Mouse (Mus musculus) retina, postnatal 1 day (tissue): ENCODE measurements around the gene Ldb1.

Source experiments
- DNase-seq: peaks from one replicate; pipeline ENCODE4 v3.0.0-alpha.2; 2012

The Ldb1 gene

DNA sequence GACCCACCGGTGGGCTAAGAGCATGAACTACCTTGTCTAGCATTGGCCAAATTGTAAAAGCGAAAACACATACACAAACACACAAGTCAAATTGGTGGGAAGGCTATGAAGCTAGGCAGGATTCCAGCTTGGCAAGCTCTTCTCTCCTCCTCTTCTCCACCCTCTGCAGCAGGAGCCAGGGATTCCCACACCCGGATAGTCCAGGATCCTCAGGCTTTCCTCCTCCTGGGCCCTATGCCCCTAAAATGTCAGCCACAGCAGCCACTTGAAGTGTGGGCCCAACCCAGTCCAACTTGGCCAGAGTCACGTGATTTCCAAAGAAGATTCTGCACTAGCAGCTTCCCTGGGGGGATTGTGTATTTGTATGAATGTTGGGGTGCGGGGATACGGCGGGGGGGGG, 1.6 kb downstream of the Ldb1 start:
- DNase-seq = no peak

DNA sequence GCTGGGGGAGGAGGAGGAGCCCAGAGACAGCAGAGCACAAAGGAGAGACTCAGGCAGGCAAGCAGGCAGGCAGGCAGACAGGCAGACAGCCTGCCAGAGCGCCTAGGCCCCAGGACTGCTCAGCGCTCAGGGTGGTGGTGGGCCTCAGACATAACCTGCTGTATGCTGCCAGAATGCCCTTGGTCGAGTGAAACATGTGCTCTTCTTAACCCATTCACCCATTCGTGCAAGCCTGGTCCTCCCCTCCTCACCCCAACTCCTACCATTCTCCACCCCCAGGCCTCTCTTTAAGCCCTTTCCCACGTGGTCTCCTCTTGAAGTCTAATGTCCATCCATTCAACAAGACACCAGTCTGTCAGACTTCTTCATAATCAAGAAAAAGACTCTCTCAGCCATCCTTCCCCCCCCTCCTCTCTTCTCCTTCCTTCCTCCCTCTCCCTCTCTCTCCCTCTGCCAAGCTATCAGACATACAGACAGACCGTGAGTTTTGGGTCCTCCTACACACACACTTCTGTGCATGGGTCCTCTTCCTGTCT, 2.5 kb downstream of the Ldb1 start:
- DNase-seq = peak; percentile 92

- peak; percentile 98 for DNase-seq
Measured at GRCm38 (mm10) chr19:46041933-46042475, 3.0 kb downstream of the Ldb1 start.

DNA sequence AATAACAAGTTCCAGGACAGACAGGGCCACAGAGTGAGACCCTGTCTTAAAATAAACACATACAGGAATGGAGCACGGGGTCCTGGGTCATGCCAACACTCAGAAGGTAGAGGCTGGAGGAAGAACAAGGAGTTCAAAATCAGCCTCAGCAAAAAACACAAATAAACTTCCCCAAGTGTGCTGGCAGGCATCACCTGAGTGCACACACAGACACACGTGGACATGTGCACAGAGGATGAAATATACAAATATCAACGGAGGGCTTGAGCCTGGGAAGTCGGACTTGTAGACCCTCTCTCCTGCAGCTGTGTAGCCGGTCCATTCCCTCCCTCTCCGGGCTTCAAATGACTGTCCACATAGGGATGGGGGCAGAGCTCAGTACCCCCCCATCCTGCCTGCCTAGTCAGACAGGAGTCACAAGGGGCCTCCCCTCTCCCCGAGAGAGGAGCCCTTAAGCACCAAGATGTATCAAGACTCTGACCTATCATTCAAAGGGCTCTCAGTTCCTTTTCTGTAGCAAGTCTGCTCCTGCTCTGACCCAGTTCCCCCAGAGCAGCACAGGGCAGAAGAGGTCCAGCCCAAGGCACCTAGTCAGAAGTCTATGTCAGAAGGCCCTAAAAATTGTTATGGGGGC, 3.6 kb downstream of the Ldb1 start:
- DNase-seq = no peak

DNA sequence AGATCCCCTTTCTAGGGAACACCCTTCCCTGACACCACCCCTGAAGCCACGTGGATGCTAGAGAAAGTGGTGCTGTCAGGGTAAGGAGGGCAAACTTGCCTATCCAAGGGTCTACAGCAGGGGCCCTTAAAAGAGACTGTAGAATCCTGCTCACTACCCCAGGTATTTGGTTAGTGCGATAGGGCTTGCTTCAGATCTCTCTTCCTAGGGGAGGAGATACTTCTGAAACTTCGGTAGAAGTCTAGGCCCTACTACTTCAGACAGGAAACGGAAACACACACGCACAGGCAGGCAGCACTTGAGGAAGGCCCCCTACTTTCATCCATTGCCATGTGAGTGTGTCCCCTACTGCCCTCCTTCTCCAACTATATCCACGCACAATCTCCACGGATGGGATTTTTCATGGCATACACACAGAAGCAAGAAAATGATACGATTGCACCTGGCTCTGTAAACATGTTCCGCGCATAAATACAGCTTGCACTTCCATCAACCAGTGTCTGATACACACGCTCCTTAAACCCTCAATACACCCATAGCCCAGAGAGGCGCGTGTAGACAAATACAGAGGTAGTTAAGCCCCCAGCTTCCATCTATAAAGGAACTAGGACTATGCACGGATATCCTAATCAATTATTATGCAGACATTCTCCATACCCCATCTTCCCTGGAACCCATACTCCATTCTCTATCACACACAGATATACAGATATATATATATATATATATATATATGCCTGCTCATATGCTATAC, 4.7 kb downstream of the Ldb1 start:
- DNase-seq = no peak

GRCm38 (mm10) chr19:46039478-46039877, 5.5 kb downstream of the Ldb1 start:
- DNase-seq = peak; percentile 98

GRCm38 (mm10) chr19:46038851-46039260, 6.2 kb downstream of the Ldb1 start:
- DNase-seq = no peak

DNA sequence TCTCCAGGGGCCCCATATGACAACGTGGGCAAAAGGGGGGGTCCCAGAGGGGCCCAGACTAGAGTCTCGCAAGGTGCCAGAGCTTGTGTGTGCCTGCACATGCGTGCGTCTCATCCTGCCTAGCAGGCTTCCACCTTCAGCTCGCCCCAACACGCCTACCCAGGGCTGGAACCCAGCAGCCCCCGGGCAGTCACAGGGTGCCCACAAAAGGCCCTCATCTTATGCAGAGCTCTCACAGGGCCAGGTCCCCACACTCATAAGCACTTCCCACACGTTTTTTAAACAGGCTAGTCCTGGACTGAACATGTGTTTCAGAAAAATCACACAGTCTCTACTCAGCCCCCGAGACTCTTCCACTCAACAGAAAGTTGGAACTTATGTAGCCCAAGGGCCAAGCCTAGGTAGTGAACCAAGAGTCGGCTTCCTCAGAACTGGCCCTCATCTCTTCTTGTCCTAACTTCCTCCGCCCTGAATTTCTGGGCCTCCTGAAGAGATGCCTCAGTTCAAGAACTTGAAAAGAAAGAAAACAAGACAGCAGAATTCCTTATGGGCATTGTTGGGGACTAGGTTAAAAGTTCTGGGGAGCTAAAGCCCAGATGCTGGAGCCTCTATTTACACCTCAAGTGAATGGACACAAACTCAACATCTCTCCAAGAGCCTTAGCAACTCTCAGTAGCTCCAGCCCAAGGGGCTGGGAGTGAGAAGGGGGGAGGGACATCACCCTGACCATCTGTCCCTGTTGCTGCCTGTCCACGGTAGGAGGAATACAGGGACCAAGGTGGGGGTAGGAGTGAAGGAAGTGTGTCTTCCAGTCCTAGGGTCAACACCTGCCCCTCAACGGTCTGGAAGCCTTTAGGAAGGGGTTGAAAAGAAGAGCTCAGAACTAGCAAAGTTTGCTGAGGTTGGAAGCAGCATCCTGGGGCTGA, 6.8 kb downstream of the Ldb1 start:
- peak; percentile 36 for DNase-seq

GRCm38 (mm10) chr19:46037243-46037924, 7.6 kb downstream of the Ldb1 start:
- no peak for DNase-seq

GRCm38 (mm10) chr19:46036477-46037242, 8.4 kb downstream of the Ldb1 start:
- DNase-seq = peak; percentile 62

GRCm38 (mm10) chr19:46035971-46036370, 9.0 kb downstream of the Ldb1 start:
- DNase-seq = no peak

GRCm38 (mm10) chr19:46033911-46034310, 11.1 kb downstream of the Ldb1 start:
- no peak for DNase-seq

GRCm38 (mm10) chr19:46032731-46033510, 12.1 kb downstream of the Ldb1 start:
- no peak for DNase-seq

GRCm38 (mm10) chr19:46031689-46032432, 13.2 kb downstream of the Ldb1 start:
- no peak for DNase-seq

DNA sequence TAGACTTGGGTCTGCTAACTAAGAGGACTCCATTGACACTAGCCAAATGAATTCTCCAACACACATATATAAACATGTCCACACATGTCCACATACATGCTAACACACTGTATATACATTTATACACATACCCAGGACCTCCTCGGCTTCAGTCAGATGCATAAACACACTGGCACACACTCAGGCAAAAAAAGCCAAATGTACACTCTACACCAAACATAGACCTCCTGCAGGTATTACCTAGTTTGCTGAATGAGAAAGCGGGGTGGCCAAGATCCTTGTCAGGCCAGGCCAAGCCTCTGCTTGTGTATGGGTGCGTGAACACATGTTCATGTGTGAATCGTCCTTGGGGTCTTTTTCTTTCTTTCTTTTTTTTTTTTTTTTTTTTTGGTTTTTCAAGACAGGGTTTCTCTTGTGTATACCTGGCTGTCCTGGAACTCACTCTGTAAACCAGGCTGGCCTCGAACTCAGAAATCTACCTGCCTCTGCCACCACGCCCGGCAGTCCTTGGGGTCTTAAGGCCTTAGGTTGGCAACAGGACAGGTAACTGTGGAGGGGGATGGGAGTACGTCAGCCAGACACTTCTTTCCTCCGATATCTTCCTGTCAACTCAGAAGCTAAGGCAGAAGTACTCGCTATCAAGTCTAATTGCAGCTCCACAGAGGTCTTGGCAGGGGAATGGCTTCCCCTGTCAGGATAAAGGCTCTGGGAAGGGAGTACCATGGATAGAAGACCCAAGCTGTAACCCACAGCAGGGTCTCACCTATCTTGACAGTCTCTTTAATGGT, 14.6 kb downstream of the Ldb1 start:
- no peak for DNase-seq

DNA sequence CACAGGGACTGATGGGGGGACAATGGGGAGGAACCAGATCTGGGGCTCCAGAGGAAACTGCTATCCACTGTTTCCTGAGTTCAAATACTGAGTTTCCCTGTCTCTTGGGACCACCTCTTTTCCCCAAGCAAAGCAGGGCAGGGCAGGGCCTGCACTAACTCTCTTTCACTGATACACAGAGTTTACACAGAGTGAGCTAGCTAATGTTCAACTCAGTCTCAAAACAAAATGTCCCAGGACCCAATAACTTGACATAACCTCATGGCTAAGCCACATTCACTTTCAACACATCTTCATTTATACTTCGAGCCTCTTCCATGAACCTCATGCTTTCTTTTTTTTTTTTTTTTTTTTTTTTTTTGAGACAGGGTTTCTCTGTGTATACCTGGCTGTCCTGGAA, 15.4 kb downstream of the Ldb1 start:
- no peak for DNase-seq

GRCm38 (mm10) chr19:46028747-46029320, 16.2 kb downstream of the Ldb1 start:
- DNase-seq = peak; percentile 45

- DNase-seq = no peak
Measured at GRCm38 (mm10) chr19:46026567-46026966, 18.4 kb downstream of the Ldb1 start.

DNA sequence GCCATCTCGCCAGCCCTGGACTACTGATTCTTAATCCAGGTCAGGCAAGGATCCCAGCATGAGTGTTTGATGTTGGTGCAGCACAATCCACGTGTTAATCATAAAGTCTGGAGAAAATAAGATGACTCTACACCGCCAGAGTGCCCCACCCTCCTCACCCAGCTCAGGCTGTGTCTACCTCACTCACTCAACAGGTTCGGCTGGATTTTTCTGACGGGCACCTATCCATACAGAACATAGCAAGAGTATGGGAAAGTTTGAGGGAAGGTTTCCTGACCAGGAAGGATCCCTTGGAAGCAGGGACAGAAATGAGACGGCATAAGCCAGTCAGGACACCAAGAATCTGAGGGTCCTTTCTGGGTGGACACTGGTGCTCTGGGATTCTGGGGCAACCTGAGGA, 20.1 kb downstream of the Ldb1 start:
- no peak for DNase-seq
